Mouse (Mus musculus) stomach, postnatal 0 days (tissue): ENCODE measurements at regions not wholly inside any gene's neighbourhood (a gene's known extent, or its start where the extent isn't known, plus 50 kb on each side); places are given as distances from the start of the nearest gene placed in this dataset.

ENCODE experiments used
- ATAC-seq: fragments of 200-750 bp; cut with Nextera tagmentation; 2 replicates; pipeline ENCODE4 v1.8.0; 2017; ENCODE audit not compliant: low FRiP score, low TSS enrichment
- DNase-seq: peaks from one replicate; pipeline ENCODE4 v3.0.0-alpha.2; 2016; ENCODE audit warnings: low spot score
- H3K27ac ChIP-seq: fragments of 300-500 bp; sonication (generic); replicated peaks from 2 replicates; pipeline ENCODE4 v1.5.1; 2014; ENCODE audit warnings: mild to moderate bottlenecking, control low read depth
- H3K27me3 ChIP-seq: fragments of 300-500 bp; sonication (generic); 2 replicates; pipeline ENCODE4 v1.6.1; 2014; ENCODE audit warnings: low read length; ENCODE audit not compliant: control insufficient read depth, insufficient read depth
- H3K36me3 ChIP-seq: fragments of 300-500 bp; sonication (generic); 2 replicates; pipeline ENCODE4 v1.6.1; 2014; ENCODE audit warnings: low read length, mixed read lengths; ENCODE audit not compliant: control insufficient read depth, insufficient read depth
- H3K4me1 ChIP-seq: fragments of 300-500 bp; sonication (generic); replicated peaks from 2 replicates; pipeline ENCODE4 v1.6.1; 2014; ENCODE audit warnings: antibody characterized with exemption; ENCODE audit not compliant: control insufficient read depth, insufficient read depth
- H3K4me2 ChIP-seq: fragments of 300-500 bp; sonication (generic); replicated peaks from 2 replicates; pipeline ENCODE4 v1.6.1; 2014; ENCODE audit warnings: low read depth, mild to moderate bottlenecking, control low read depth, moderate library complexity
- H3K4me3 ChIP-seq: fragments of 300-500 bp; sonication (generic); 2 replicates; pipeline ENCODE4 v1.5.1; 2014; ENCODE audit warnings: low read depth, low read length, control low read depth
- H3K9ac ChIP-seq: fragments of 300-500 bp; sonication (generic); 2 replicates; pipeline ENCODE4 v1.6.1; 2014; ENCODE audit warnings: mild to moderate bottlenecking, low read length, control low read depth, mixed read lengths
- H3K9me3 ChIP-seq: fragments of 300-500 bp; sonication (generic); 2 replicates; pipeline ENCODE4 v1.6.1; 2016; ENCODE audit warnings: low read length; ENCODE audit not compliant: control insufficient read depth
- CTCF ChIP-seq: IDR thresholded peaks from 2 replicates; pipeline ENCODE4 v1.5.1; 2016; ENCODE audit warnings: antibody characterized with exemption, low read depth, mild to moderate bottlenecking, moderate library complexity
- EP300 ChIP-seq: optimal IDR thresholded peaks from 2 replicates; pipeline ENCODE3; 2016; ENCODE audit warnings: antibody characterized with exemption
- WGBS: fragments of 180-500 bp; shearing (Covaris S2); extraction: QIAGEN DNeasy Blood & Tissue Kit; methylation state at CpG from one replicate; pipeline ENCODE4 v1.1.7; 2014; 5-methylcytosine and 5-hydroxymethylcytosine counted together

GRCm38 (mm10) chr11:31730680-31731079 lies 59.0 kb upstream of the Bod1 start:
- Histone ChIP-seq H3K4me1 (no peaks in the 10 kb centered on the region), H3K27ac (no peak overlapping the region), H3K36me3 (no peaks in the 10 kb centered on the region), H3K9ac (no peak overlapping the region), H3K4me2 (no peak overlapping the region), H3K27me3 (no peaks in the 10 kb centered on the region), H3K4me3 (no peak overlapping the region), H3K9me3 (no peaks in the 10 kb centered on the region)
- DNase-seq, result no peak
- WGBS, result 46% methylated on average over 3 of the region's 3 CpGs
- ATAC-seq, result no peak
- no peak for TF ChIP-seq EP300
- no peak for TF ChIP-seq CTCF

GRCm38 (mm10) chr11:31731459-31731858 lies 59.8 kb upstream of the Bod1 start:
- no peak for ATAC-seq
- Histone ChIP-seq H3K4me2 (no peak overlapping the region), H3K9me3 (no peaks in the 10 kb centered on the region), H3K27me3 (no peaks in the 10 kb centered on the region), H3K4me1 (no peaks in the 10 kb centered on the region), H3K4me3 (no peak overlapping the region), H3K36me3 (no peaks in the 10 kb centered on the region), H3K27ac (no peak overlapping the region), H3K9ac (no peak overlapping the region)
- no peak for TF ChIP-seq EP300
- 84% methylated on average over 4 of the region's 4 CpGs for WGBS
- DNase-seq, result no peak

GRCm38 (mm10) chr11:31732342-31732741 lies 60.7 kb upstream of the Bod1 start:
- H3K4me2 ChIP-seq, result no peak overlapping the region
- TF ChIP-seq EP300, result no peak
- TF ChIP-seq CTCF, result no peak
- H3K27me3 ChIP-seq, result no peaks in the 10 kb centered on the region
- no peaks in the 10 kb centered on the region for H3K4me1 ChIP-seq
- ATAC-seq (no peak), DNase-seq (no peak)
- 75% methylated on average over 3 of the region's 3 CpGs for WGBS
- H3K9ac ChIP-seq, result no peak overlapping the region
- no peaks in the 10 kb centered on the region for H3K36me3 ChIP-seq
- no peak overlapping the region for H3K27ac ChIP-seq
- H3K9me3 ChIP-seq, result no peaks in the 10 kb centered on the region
- no peak overlapping the region for H3K4me3 ChIP-seq

- H3K4me1 ChIP-seq, result no peaks in the 10 kb centered on the region
- WGBS, result 59% methylated on average over 1 of the region's 1 CpGs
Observed at GRCm38 (mm10) chr11:31732958-31733357, 61.3 kb upstream of the Bod1 start.

GRCm38 (mm10) chr11:31734091-31734490 lies 62.4 kb upstream of the Bod1 start:
- no peak for TF ChIP-seq CTCF
- no peak for TF ChIP-seq EP300
- peak overlapping the region; percentile 71 for H3K27ac ChIP-seq
- ATAC-seq, result peak; percentile 76

More at GRCm38 (mm10) chr11:31732958-31733357, 61.3 kb upstream of the Bod1 start:
- Histone ChIP-seq H3K9ac (no peak overlapping the region), H3K27ac (no peak overlapping the region), H3K4me2 (no peak overlapping the region), H3K36me3 (no peaks in the 10 kb centered on the region), H3K27me3 (no peaks in the 10 kb centered on the region), H3K9me3 (no peaks in the 10 kb centered on the region), H3K4me3 (no peak overlapping the region)
- ATAC-seq (no peak), DNase-seq (no peak)
- TF ChIP-seq EP300 (no peak), CTCF (no peak)

GRCm38 (mm10) chr11:31735257-31735656 lies 63.6 kb upstream of the Bod1 start:
- no peak overlapping the region for H3K4me2 ChIP-seq
- H3K4me1 ChIP-seq, result no peaks in the 10 kb centered on the region
- H3K9ac ChIP-seq, result no peak overlapping the region
- DNase-seq (no peak), ATAC-seq (no peak)
- no peaks in the 10 kb centered on the region for H3K27me3 ChIP-seq
- 72% methylated on average over 6 of the region's 6 CpGs for WGBS
- no peaks in the 10 kb centered on the region for H3K9me3 ChIP-seq
- TF ChIP-seq EP300 (no peak), CTCF (no peak)
- H3K36me3 ChIP-seq, result no peaks in the 10 kb centered on the region
- H3K27ac ChIP-seq, result no peak overlapping the region
- no peak overlapping the region for H3K4me3 ChIP-seq

More at GRCm38 (mm10) chr11:31734091-31734490, 62.4 kb upstream of the Bod1 start:
- Histone ChIP-seq H3K36me3 (no peaks in the 10 kb centered on the region), H3K4me3 (no peak overlapping the region), H3K4me1 (no peaks in the 10 kb centered on the region), H3K9ac (no peak overlapping the region), H3K27me3 (no peaks in the 10 kb centered on the region), H3K9me3 (no peaks in the 10 kb centered on the region), H3K4me2 (no peak overlapping the region)
- peak; percentile 67 for DNase-seq
- WGBS, result 52% methylated on average over 4 of the region's 4 CpGs
